Mouse (Mus musculus) spleen, adult 2 months (tissue): ENCODE results near the gene Ldb3. TPM values are rescaled to one million over a fixed set of nuclear protein-coding genes. Genes with fewer than 3 reads are reported as not detected.

Source experiments
- DNase-seq, 2 experiments: peaks; one replicate each; pipeline versions ENCODE4 v3.0.0 to v3.0.0-alpha.2; 2012 to 2021; ENCODE audit warnings: low spot score in 2 of 2, low read depth in 1 of 2
- H3K27ac ChIP-seq: fragments of 200-500 bp; 2 replicates; pipeline ENCODE4 v1.5.1; 2012; ENCODE audit warnings: low read length, inconsistent platforms; ENCODE audit not compliant: insufficient read depth
- H3K27me3 ChIP-seq: fragments of 200-500 bp; 2 replicates; pipeline ENCODE4 v1.6.1; 2012; ENCODE audit warnings: mild to moderate bottlenecking, moderate library complexity, low read length, inconsistent platforms; ENCODE audit not compliant: control insufficient read depth, insufficient read depth
- H3K36me3 ChIP-seq: fragments of 200-500 bp; 2 replicates; pipeline ENCODE4 v1.6.1; 2012; ENCODE audit warnings: mild to moderate bottlenecking, low read length, inconsistent platforms; ENCODE audit not compliant: control insufficient read depth, insufficient read depth
- H3K4me1 ChIP-seq: fragments of 200-500 bp; 2 replicates; pipeline ENCODE4 v1.6.1; 2011; ENCODE audit warnings: inconsistent platforms; ENCODE audit not compliant: control insufficient read depth, insufficient read depth, insufficient read length
- H3K4me3 ChIP-seq: fragments of 200-500 bp; 2 replicates; pipeline ENCODE4 v1.5.1; 2011; ENCODE audit warnings: mild to moderate bottlenecking, inconsistent platforms; ENCODE audit not compliant: insufficient read depth, insufficient read length; ENCODE audit errors: extremely low read depth
- CTCF ChIP-seq: fragments of 200-500 bp; IDR thresholded peaks from 2 replicates; pipeline ENCODE4 v1.5.1; 2011; ENCODE audit warnings: mild to moderate bottlenecking, inconsistent platforms; ENCODE audit not compliant: insufficient read depth, insufficient read length, insufficient replicate concordance; ENCODE audit errors: extremely low read depth
- POLR2A ChIP-seq: fragments of 200-500 bp; IDR thresholded peaks from 2 replicates; pipeline ENCODE4 v1.6.1; 2011; ENCODE audit warnings: low read depth, low read length, inconsistent platforms
- WGBS: fragments of 180-500 bp; shearing (Covaris S2); methylation state at CpG from one replicate; pipeline ENCODE4 v1.1.7; 2018; 5-methylcytosine and 5-hydroxymethylcytosine counted together
- polyA plus RNA-seq: library from polyadenylated mRNA; depleted of rRNA; stranded (reverse); fragments of >200 nt; gene quantifications from 2 replicates; pipeline ENCODE4 v1.2.3, GENCODE M21; 2012

The Ldb3 gene
- polyA plus RNA-seq, 1 experiment, result 0.74 TPM

DNA sequence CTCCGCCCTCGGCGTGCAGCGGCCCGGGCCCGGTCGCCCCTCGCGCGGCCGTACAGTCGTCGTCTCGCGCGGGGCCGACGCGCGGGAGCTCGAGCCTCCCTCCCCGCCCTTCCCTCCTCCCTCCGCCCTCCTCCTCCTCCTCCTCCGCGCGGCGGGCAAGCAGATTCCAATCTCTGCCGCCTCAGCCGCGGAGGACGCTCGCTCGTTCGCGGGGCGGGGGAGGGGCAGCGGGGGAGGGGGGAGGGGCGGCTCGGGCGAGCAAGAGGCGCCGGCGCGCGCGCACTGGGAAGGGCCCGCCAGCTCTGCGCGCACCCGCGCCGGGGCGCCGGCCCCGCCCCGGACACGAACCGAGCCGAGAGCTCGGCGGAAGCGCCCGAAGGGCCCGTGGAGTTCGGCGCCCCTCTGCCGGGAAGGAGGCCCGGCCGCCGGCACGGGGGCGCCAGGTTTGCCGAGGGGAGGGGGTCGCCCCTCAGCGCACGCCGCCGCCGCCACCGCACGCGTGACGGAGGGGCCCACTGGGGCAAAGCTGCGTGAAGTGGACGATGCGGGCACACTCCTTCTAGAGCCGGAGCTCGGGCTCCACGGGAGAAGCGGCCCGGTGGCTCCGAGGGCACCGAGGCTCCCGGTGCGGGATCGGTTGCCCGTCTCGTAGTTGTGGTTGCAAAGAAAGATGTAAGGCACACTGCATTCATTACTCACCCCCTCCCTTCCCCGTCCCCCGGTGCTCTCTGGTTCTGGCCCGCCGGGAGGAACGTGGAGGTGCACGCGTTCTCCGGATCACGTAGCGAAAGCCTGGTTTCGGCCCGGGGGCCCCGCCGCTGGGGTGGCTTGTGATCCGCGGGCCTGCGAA lies 85.8 kb downstream of the Ldb3 start:
- peak overlapping the region; percentile 62 for H3K27ac ChIP-seq
- peaks cover 24% of the 10 kb centered on the region for H3K27me3 ChIP-seq
- DNase-seq, result peak in 1 of 2 experiments; percentile 50
- peaks cover 4% of the 10 kb centered on the region for H3K4me1 ChIP-seq
- H3K4me3 ChIP-seq, result peak overlapping the region; percentile 63
- no peaks in the 10 kb centered on the region for H3K36me3 ChIP-seq
- WGBS, result under 1% methylated on average over 84 of the region's 115 CpGs
- TF ChIP-seq CTCF (no peak), POLR2A (no peak)

- 2% methylated on average over 68 of the region's 77 CpGs for WGBS
- DNase-seq, result no peak
- H3K27ac ChIP-seq, result peak overlapping the region; percentile 52
- H3K4me3 ChIP-seq, result peak overlapping the region; percentile 63
- H3K27me3 ChIP-seq, result peaks cover 24% of the 10 kb centered on the region
- TF ChIP-seq POLR2A (no peak), CTCF (no peak)
- peaks cover 4% of the 10 kb centered on the region for H3K4me1 ChIP-seq
- H3K36me3 ChIP-seq, result no peaks in the 10 kb centered on the region
Observed at GRCm38 (mm10) chr14:34501804-34502474, 86.5 kb downstream of the Ldb3 start.

DNA sequence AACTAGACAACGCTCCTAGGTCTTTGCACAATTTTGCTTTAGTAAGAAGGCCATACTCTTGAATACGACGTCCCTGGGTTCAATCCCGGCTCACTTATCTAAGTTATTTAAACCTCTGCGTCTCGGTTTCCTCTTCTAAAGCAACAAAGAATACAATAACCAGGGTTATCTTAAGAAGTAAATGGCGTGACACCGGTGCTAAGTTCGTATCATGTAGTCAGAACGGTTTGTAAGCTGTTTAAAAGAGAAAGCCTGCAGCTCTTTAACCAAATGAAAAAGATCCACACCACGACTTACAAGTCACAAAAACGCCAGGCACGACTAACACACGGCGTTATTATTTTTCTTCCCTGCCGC lies 87.1 kb downstream of the Ldb3 start:
- peak overlapping the region; percentile 63; the same call in 1 of the 2 replicates for H3K4me3 ChIP-seq
- no peak overlapping the region for H3K27ac ChIP-seq

DNA sequence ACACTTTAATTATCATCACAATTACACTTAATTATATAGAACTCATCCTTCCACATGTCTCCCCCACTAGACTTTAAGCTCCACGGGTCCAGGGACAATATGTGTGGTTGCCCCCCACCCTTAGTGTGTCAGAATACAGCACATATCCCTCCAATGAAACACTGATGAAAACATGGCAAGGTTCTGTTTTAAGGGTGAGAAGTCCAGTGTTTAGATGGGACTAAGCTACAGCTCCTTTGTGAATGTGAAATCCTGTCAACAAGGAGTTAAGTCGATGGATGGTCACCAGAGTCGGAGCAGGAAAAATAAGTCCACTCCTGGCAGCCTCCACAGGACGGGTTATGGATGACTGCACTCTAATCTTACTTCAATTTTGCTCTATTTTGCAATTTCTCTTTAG lies 88.2 kb downstream of the Ldb3 start:
- no peak for TF ChIP-seq CTCF
- TF ChIP-seq POLR2A, result no peak
- no peak overlapping the region for H3K27ac ChIP-seq
- WGBS, result 37% methylated on average over 4 of the region's 4 CpGs
- H3K36me3 ChIP-seq, result no peaks in the 10 kb centered on the region
- peaks cover 4% of the 10 kb centered on the region for H3K4me1 ChIP-seq
- H3K27me3 ChIP-seq, result peaks cover 24% of the 10 kb centered on the region
- H3K4me3 ChIP-seq, result no peak overlapping the region
- DNase-seq, result no peak

More for the DNA sequence above, 87.1 kb downstream of the Ldb3 start:
- 3% methylated on average over 16 of the region's 16 CpGs for WGBS
- TF ChIP-seq CTCF (no peak), POLR2A (no peak)
- H3K27me3 ChIP-seq, result peaks cover 24% of the 10 kb centered on the region
- DNase-seq, result no peak
- H3K4me1 ChIP-seq, result peaks cover 4% of the 10 kb centered on the region
- H3K36me3 ChIP-seq, result no peaks in the 10 kb centered on the region

DNA sequence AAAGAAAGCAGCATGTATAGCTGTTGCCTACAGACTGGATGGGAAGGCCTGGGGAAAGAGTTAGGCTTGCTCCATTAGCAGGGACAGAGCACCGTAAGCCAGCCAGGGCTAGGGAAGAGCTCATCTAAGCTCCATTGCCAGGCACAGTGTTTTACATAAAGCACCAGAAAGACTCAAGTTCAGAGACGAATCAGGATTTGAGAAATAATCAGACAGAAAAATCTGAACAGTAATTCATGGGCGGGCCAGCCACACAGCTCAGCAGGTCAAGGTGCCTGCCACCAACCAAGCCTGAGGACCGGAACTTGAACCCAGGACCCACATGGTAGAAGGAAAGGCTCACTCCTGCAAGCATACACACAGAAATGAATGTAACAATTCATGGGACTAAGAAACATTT lies 88.8 kb downstream of the Ldb3 start:
- peaks cover 23% of the 10 kb centered on the region for H3K27me3 ChIP-seq

GRCm38 (mm10) chr14:34497346-34497745 lies 91.1 kb downstream of the Ldb3 start:
- no peak overlapping the region for H3K27ac ChIP-seq
- 80% methylated on average over 3 of the region's 3 CpGs for WGBS
- DNase-seq, result no peak
- peaks cover 11% of the 10 kb centered on the region for H3K27me3 ChIP-seq
- no peaks in the 10 kb centered on the region for H3K36me3 ChIP-seq
- H3K4me1 ChIP-seq, result peaks cover 2% of the 10 kb centered on the region; the same call in 1 of the 2 replicates
- no peak for TF ChIP-seq POLR2A
- TF ChIP-seq CTCF, result no peak
- no peak overlapping the region for H3K4me3 ChIP-seq

More for the DNA sequence above, 88.8 kb downstream of the Ldb3 start:
- DNase-seq, result no peak
- WGBS, result 76% methylated on average over 4 of the region's 4 CpGs
- Histone ChIP-seq H3K27ac (no peak overlapping the region), H3K36me3 (no peaks in the 10 kb centered on the region), H3K4me1 (peaks cover 4% of the 10 kb centered on the region), H3K4me3 (no peak overlapping the region)
- TF ChIP-seq CTCF (no peak), POLR2A (no peak)
